Mouse (Mus musculus) hindbrain, embryonic 15.5 days (tissue): ENCODE results near the gene Vezt. TPM values are rescaled to one million over a fixed set of nuclear protein-coding genes. Genes with fewer than 3 reads are reported as not detected.

Source experiments
- ATAC-seq: fragments of 200-750 bp; cut with Nextera tagmentation; 2 replicates; pipeline ENCODE4 v1.8.0; 2017; ENCODE audit warnings: low read depth, moderate number of reproducible peaks, moderate TSS enrichment; ENCODE audit not compliant: low FRiP score
- H3K27ac ChIP-seq: fragments of 300-500 bp; sonication (generic); replicated peaks from 2 replicates; pipeline ENCODE4 v1.5.1; 2015; ENCODE audit warnings: mild to moderate bottlenecking, inconsistent platforms
- H3K27me3 ChIP-seq: fragments of 300-500 bp; sonication (generic); 2 replicates; pipeline ENCODE4 v1.6.1; 2015; ENCODE audit warnings: control low read depth, inconsistent platforms
- H3K36me3 ChIP-seq: fragments of 300-500 bp; sonication (generic); 2 replicates; pipeline ENCODE4 v1.6.1; 2015; ENCODE audit warnings: control low read depth, inconsistent platforms
- H3K4me1 ChIP-seq: fragments of 300-500 bp; sonication (generic); replicated peaks from 2 replicates; pipeline ENCODE4 v1.6.1; 2015; ENCODE audit warnings: control low read depth, inconsistent platforms
- H3K4me2 ChIP-seq: fragments of 300-500 bp; sonication (generic); 2 replicates; pipeline ENCODE4 v1.6.1; 2015; ENCODE audit warnings: moderate library complexity, mild to moderate bottlenecking, inconsistent platforms
- H3K4me3 ChIP-seq: fragments of 300-500 bp; sonication (generic); 2 replicates; pipeline ENCODE4 v1.5.1; 2015; ENCODE audit warnings: mild to moderate bottlenecking, inconsistent platforms
- H3K9ac ChIP-seq: fragments of 300-500 bp; sonication (generic); 2 replicates; pipeline ENCODE4 v1.6.1; 2015; ENCODE audit warnings: inconsistent platforms
- H3K9me3 ChIP-seq: fragments of 300-500 bp; sonication (generic); 2 replicates; pipeline ENCODE4 v1.6.1; 2016; ENCODE audit warnings: control low read depth, inconsistent platforms
- WGBS: fragments of 180-500 bp; shearing (Covaris S2); methylation state at CpG from one replicate; pipeline ENCODE4 v1.1.7; 2015; 5-methylcytosine and 5-hydroxymethylcytosine counted together
- polyA plus RNA-seq: library from polyadenylated mRNA; unstranded; fragments of >200 nt; fragmentation: Nextera tagmentation; extraction: Ambion mirVana; gene quantifications from 2 replicates; pipeline ENCODE4 v1.2.1, GENCODE M21; 2015

Vezt gene
- 51.3 and 55.3 TPM in 2 replicates for polyA plus RNA-seq

DNA sequence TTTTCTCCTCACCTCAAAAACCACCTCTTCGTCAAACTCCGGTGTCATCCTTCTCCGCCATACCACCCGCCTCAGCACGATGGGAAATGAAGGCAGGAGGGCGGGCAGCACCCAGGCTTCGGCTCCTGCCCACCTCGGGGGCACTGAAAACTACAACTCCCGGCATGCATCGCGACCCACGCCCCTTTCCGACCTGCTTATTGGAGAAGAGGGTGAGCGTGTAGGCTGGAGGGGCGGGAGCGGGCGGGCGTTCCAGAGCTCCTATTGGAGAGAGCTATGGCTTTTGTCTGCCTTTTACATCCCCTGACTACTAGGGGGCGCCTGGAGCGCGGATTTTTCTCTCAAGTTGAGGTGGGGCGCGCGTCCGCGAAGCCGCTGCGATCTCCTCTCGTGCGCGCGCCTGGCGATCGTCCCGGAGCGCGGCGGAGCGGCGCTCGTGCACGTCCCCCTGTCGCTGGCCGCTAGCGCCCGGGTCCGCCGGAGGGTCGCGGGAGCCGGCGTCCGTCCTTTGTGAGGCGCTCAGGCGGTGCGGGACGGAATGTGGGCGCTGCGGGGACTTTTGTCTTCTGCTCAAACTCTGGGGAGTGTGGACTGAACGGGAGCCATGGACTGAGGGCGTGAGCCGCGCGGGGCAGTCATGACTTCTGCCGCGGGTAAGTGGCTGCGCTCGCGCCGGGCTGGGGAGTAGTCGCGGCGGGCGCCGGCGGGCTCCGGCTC is at the start of gene Vezt, which contains the start of gene Fgd6:
Vezt (minus strand) TSS at position 160 of the 717 bp plus-strand sequence.
Fgd6 (plus strand) TSS at position 344 of the 717 bp plus-strand sequence.
- no peaks in the 10 kb centered on the region for H3K27me3 ChIP-seq
- no peaks in the 10 kb centered on the region for H3K9me3 ChIP-seq
- peak; percentile 99 for ATAC-seq
- H3K4me3 ChIP-seq: peak within 1 kb of the TSS; percentile 68
- peak within 1 kb of the TSS; percentile 85 for H3K27ac ChIP-seq
- H3K36me3 ChIP-seq: no peaks in the 10 kb centered on the region
- WGBS: under 1% methylated on average over 77 of the region's 77 CpGs
- peak within 1 kb of the TSS; percentile 94 for H3K4me2 ChIP-seq
- H3K9ac ChIP-seq: peak within 1 kb of the TSS; percentile 80
- peaks cover 37% of the 10 kb centered on the region for H3K4me1 ChIP-seq

- ATAC-seq: no peak
- 34% methylated on average over 7 of the region's 7 CpGs for WGBS
- Histone ChIP-seq H3K9ac (no peak overlapping the region), H3K4me2 (no peak overlapping the region), H3K36me3 (no peaks in the 10 kb centered on the region), H3K4me3 (no peak overlapping the region), H3K27me3 (no peaks in the 10 kb centered on the region), H3K27ac (no peak overlapping the region), H3K9me3 (no peaks in the 10 kb centered on the region), H3K4me1 (peaks cover under 1% of the 10 kb centered on the region; the same call in 1 of the 2 replicates)
Observed at GRCm38 (mm10) chr10:94082040-94082734, 46.6 kb upstream of the Vezt start.

GRCm38 (mm10) chr10:94080740-94081139 is 45.1 kb upstream of the Vezt start:
- Histone ChIP-seq H3K36me3 (no peaks in the 10 kb centered on the region), H3K27ac (no peak overlapping the region), H3K9me3 (no peaks in the 10 kb centered on the region), H3K4me2 (no peak overlapping the region), H3K4me3 (no peak overlapping the region), H3K27me3 (no peaks in the 10 kb centered on the region), H3K9ac (no peak overlapping the region), H3K4me1 (peaks cover 4% of the 10 kb centered on the region)
- 76% methylated on average over 3 of the region's 3 CpGs for WGBS
- no peak for ATAC-seq

DNA sequence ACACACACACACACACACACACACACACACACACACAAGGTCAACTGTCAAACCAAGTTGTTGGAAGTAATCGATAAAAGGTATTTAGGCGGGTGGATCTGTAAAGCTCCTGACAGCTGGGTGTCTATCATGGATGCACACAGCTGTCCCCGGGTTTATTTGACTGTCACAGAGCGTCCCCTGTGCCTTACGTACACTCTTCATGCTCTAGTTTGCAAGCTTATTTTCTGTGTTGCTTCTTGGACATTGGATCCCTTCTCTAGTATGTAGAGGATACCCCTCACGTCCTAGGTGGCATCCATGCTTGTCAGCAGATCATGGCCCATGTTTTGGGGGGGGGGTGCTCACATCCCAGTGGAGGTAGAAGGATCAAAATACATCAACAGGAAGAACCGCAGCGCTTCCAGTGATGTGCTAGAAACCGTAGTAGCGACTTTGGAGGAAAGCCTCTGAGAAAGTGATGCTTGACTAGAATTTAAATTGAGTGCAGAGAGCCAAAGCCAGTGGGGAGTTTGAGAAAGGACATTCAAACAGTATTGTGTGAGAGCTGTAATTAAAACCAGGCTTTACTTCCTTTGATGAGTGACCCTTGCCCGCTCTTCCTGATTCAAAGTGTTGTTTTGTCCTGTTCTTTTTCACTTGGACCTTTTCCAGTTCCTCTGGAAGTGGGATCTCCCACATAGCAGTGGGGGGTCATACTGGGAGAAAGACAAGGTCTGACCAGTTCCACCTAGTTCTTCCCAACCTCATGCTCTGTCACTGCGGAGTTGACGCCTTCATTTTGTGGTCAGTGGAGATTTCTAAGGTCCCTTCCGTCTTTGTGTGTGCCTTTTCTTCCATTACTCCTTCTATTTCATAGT is 41.6 kb upstream of the Vezt start:
- no peaks in the 10 kb centered on the region for H3K36me3 ChIP-seq
- no peaks in the 10 kb centered on the region for H3K27me3 ChIP-seq
- ATAC-seq: no peak
- H3K9me3 ChIP-seq: no peaks in the 10 kb centered on the region
- H3K27ac ChIP-seq: peak overlapping the region; percentile 71
- H3K4me1 ChIP-seq: peaks cover 11% of the 10 kb centered on the region
- H3K4me2 ChIP-seq: no peak overlapping the region
- H3K9ac ChIP-seq: no peak overlapping the region; the same call in 1 of the 2 replicates
- no peak overlapping the region for H3K4me3 ChIP-seq
- 60% methylated on average over 14 of the region's 14 CpGs for WGBS

DNA sequence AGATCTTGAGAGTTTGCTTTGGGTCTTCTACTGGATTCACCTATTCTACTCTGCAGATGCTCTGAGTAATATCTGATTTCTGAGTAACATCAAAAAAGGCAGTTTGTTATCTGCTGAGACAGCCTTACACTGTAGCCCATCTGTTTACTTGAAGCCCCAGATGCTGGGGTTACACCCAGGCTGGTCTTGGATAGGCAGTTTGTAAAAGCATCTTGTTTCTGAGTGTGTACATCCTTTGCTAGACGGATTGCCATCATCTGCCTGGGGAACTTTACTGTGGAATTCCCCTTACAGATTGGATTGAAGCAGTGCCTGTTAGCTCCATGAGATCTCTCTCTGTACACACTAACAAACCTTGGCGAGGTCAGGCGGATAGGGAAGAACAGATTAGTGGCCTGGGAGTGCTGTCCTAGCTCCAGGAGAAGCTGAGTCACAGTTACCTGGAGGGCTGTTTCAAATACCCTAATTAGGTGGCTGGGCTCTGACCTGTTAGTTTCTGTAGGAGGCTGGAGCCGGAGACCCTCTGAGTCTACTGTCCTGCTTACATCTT is 37.4 kb upstream of the Vezt start:
- H3K4me1 ChIP-seq: peaks cover 11% of the 10 kb centered on the region
- no peaks in the 10 kb centered on the region for H3K36me3 ChIP-seq
- no peak overlapping the region for H3K4me2 ChIP-seq
- no peaks in the 10 kb centered on the region for H3K9me3 ChIP-seq
- H3K4me3 ChIP-seq: no peak overlapping the region
- H3K27ac ChIP-seq: 0 out of 2 replicates have a peak overlapping the region, but pooled peaks have one; percentile 5
- H3K27me3 ChIP-seq: no peaks in the 10 kb centered on the region
- 75% methylated on average over 4 of the region's 4 CpGs for WGBS
- H3K9ac ChIP-seq: no peak overlapping the region
- no peak for ATAC-seq

- Histone ChIP-seq H3K36me3 (no peaks in the 10 kb centered on the region), H3K27ac (peak overlapping the region; percentile 5; the same call in 1 of the 2 replicates)
Observed at GRCm38 (mm10) chr10:94072261-94072915, 36.8 kb upstream of the Vezt start.

GRCm38 (mm10) chr10:94071641-94072040 is 36.0 kb upstream of the Vezt start:
- 83% methylated on average over 7 of the region's 7 CpGs for WGBS
- Histone ChIP-seq H3K4me2 (no peak overlapping the region), H3K9me3 (no peaks in the 10 kb centered on the region), H3K36me3 (no peaks in the 10 kb centered on the region), H3K27ac (no peak overlapping the region), H3K4me1 (peaks cover 6% of the 10 kb centered on the region; the same call in 1 of the 2 replicates), H3K4me3 (no peak overlapping the region), H3K9ac (no peak overlapping the region), H3K27me3 (no peaks in the 10 kb centered on the region)
- ATAC-seq: no peak

More at GRCm38 (mm10) chr10:94072261-94072915, 36.8 kb upstream of the Vezt start:
- 65% methylated on average over 10 of the region's 10 CpGs for WGBS
- Histone ChIP-seq H3K4me2 (no peak overlapping the region), H3K27me3 (no peaks in the 10 kb centered on the region), H3K4me1 (peaks cover 11% of the 10 kb centered on the region), H3K9me3 (no peaks in the 10 kb centered on the region), H3K4me3 (no peak overlapping the region), H3K9ac (no peak overlapping the region)
- no peak for ATAC-seq

GRCm38 (mm10) chr10:94068701-94069100 is 33.1 kb upstream of the Vezt start:
- H3K27ac ChIP-seq: no peak overlapping the region
- ATAC-seq: no peak
- WGBS: 85% methylated on average over 5 of the region's 5 CpGs

GRCm38 (mm10) chr10:94066896-94067295 is 31.3 kb upstream of the Vezt start:
- WGBS: 73% methylated on average over 3 of the region's 3 CpGs
- Histone ChIP-seq H3K4me2 (no peak overlapping the region), H3K27me3 (no peaks in the 10 kb centered on the region), H3K9ac (no peak overlapping the region), H3K9me3 (no peaks in the 10 kb centered on the region), H3K36me3 (no peaks in the 10 kb centered on the region), H3K4me1 (no peaks in the 10 kb centered on the region), H3K4me3 (no peak overlapping the region), H3K27ac (no peak overlapping the region)
- no peak for ATAC-seq

More at GRCm38 (mm10) chr10:94068701-94069100, 33.1 kb upstream of the Vezt start:
- H3K4me2 ChIP-seq: no peak overlapping the region
- H3K9me3 ChIP-seq: no peaks in the 10 kb centered on the region
- H3K9ac ChIP-seq: no peak overlapping the region
- peaks cover 6% of the 10 kb centered on the region; the same call in 1 of the 2 replicates for H3K4me1 ChIP-seq
- H3K27me3 ChIP-seq: no peaks in the 10 kb centered on the region
- no peak overlapping the region for H3K4me3 ChIP-seq
- H3K36me3 ChIP-seq: no peaks in the 10 kb centered on the region

DNA sequence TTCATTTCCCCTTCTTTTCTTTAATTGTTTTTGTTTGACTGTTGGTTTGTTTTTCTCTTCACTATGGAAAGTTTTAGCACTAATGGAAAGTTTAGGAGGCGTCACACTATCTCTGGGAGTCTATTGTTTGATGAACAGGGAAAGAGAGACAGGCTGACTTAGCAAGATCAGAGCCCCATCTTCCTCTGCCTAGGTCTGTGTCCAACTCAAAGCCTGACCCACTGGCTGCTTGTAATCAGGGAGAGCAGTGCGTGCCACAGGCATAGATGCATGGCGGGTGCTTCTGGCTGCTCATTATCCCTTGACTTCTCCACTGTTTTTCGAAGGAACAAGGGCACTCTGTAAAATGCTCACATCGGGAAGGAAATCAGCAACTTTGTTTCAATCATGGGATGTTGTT is 26.7 kb upstream of the Vezt start:
- no peaks in the 10 kb centered on the region for H3K36me3 ChIP-seq
- H3K4me1 ChIP-seq: no peaks in the 10 kb centered on the region
- H3K9me3 ChIP-seq: no peaks in the 10 kb centered on the region
- no peak overlapping the region for H3K9ac ChIP-seq
- H3K4me2 ChIP-seq: no peak overlapping the region
- 73% methylated on average over 5 of the region's 5 CpGs for WGBS
- H3K27me3 ChIP-seq: no peaks in the 10 kb centered on the region
- ATAC-seq: no peak
- H3K4me3 ChIP-seq: no peak overlapping the region
- no peak overlapping the region for H3K27ac ChIP-seq

- H3K36me3 ChIP-seq: no peaks in the 10 kb centered on the region
- H3K9me3 ChIP-seq: no peaks in the 10 kb centered on the region
- no peak overlapping the region for H3K9ac ChIP-seq
- no peaks in the 10 kb centered on the region for H3K4me1 ChIP-seq
- ATAC-seq: no peak
- WGBS: 82% methylated on average over 8 of the region's 8 CpGs
- H3K4me3 ChIP-seq: no peak overlapping the region
- no peak overlapping the region for H3K4me2 ChIP-seq
- no peaks in the 10 kb centered on the region for H3K27me3 ChIP-seq
- H3K27ac ChIP-seq: no peak overlapping the region
Observed at GRCm38 (mm10) chr10:94060190-94060589, 24.6 kb upstream of the Vezt start.
